Mouse (Mus musculus): ENCODE results near the gene Mdn1. TPM values are rescaled to one million over a fixed set of nuclear protein-coding genes. Genes with fewer than 3 reads are reported as not detected.

The Mdn1 gene
- polyA plus RNA-seq, 1 experiment from 2014 or later = 12.1 TPM

Other genes with a start within 250 kb of the Mdn1 start
- gene Gja10, start 54.4 kb upstream of the Mdn1 start, polyA plus RNA-seq (2014; fragmentation: Nextera tagmentation; extraction: Ambion mirVana) = not detected in 2 replicates
- gene Casp8ap2, start 41.7 kb upstream of the Mdn1 start, polyA plus RNA-seq (2014; fragmentation: Nextera tagmentation; extraction: Ambion mirVana) = 23.1 and 24.6 TPM in 2 replicates
- gene Lyrm2, start 143.1 kb downstream of the Mdn1 start, polyA plus RNA-seq (2014; fragmentation: Nextera tagmentation; extraction: Ambion mirVana) = 137 and 144 TPM in 2 replicates

All from heart, embryonic 14.5 days (tissue).